Mouse (Mus musculus): ENCODE measurements around the gene Mysm1. TPM values are rescaled to one million over a fixed set of nuclear protein-coding genes. Genes with fewer than 3 reads are reported as not detected.

The Mysm1 gene
- polyA plus RNA-seq, 1 experiment from 2014 or later, result 17.7 TPM

- no peaks in the 10 kb centered on the region for H3K4me1 ChIP-seq
- ATAC-seq (ENCODE audit: extremely low read depth, insufficient number of reproducible peaks, low FRiP score, low TSS enrichment), result no peak
Measured at GRCm38 (mm10) chr4:94928743-94929142, 50.2 kb downstream of the Mysm1 start, which contains the start of gene Eqtn. TSS of gene Eqtn (minus strand) at chr4:94928843.

GRCm38 (mm10) chr4:94901780-94902179 is 77.1 kb downstream of the Mysm1 start:
- no peak for ATAC-seq (ENCODE audit: extremely low read depth, insufficient number of reproducible peaks, low FRiP score, low TSS enrichment)
- no peak overlapping the region for H3K9ac ChIP-seq

More at GRCm38 (mm10) chr4:94928743-94929142, 50.2 kb downstream of the Mysm1 start, which contains the start of gene Eqtn:
- Histone ChIP-seq H3K9me3 (0 out of 2 replicates have a peak, but pooled peaks cover 2% of the 10 kb centered on the region), H3K27ac (replicated peaks) (no peak within 1 kb of the TSS), H3K36me3 (no peaks in the 10 kb centered on the region), H3K4me3 (no peak within 1 kb of the TSS), H3K27me3 (replicated peaks) (no peaks in the 10 kb centered on the region), H3K4me2 (no peak within 1 kb of the TSS), H3K9ac (no peak within 1 kb of the TSS)

GRCm38 (mm10) chr4:94900744-94901143 is 78.2 kb downstream of the Mysm1 start:
- Histone ChIP-seq H3K36me3 (no peaks in the 10 kb centered on the region), H3K4me2 (no peak overlapping the region), H3K27me3 (replicated peaks) (no peaks in the 10 kb centered on the region), H3K4me3 (no peak overlapping the region), H3K4me1 (no peaks in the 10 kb centered on the region), H3K27ac (replicated peaks) (no peak overlapping the region), H3K9me3 (no peaks in the 10 kb centered on the region), H3K9ac (no peak overlapping the region)
- WGBS, result 15% methylated on average over 2 of the region's 2 CpGs
- ATAC-seq (ENCODE audit: extremely low read depth, insufficient number of reproducible peaks, low FRiP score, low TSS enrichment), result no peak

More at GRCm38 (mm10) chr4:94901780-94902179, 77.1 kb downstream of the Mysm1 start:
- Histone ChIP-seq H3K36me3 (no peaks in the 10 kb centered on the region), H3K4me1 (no peaks in the 10 kb centered on the region), H3K4me3 (no peak overlapping the region), H3K4me2 (no peak overlapping the region), H3K27ac (replicated peaks) (no peak overlapping the region), H3K27me3 (replicated peaks) (no peaks in the 10 kb centered on the region), H3K9me3 (no peaks in the 10 kb centered on the region)
- 38% methylated on average over 3 of the region's 3 CpGs for WGBS

Other genes starting within 250 kb of the Mysm1 start
- gene Tek, start 239.8 kb downstream of the Mysm1 start, polyA plus RNA-seq (2015; fragmentation: Nextera tagmentation; extraction: Ambion mirVana), result 44.6 and 49.0 TPM in 2 replicates
- 0.17 TPM in 1 of 2 replicates, not detected in the other for gene Eqtn, start 50.3 kb downstream of the Mysm1 start, polyA plus RNA-seq (2015; fragmentation: Nextera tagmentation; extraction: Ambion mirVana)
- gene Jun, start 73.1 kb upstream of the Mysm1 start, polyA plus RNA-seq (2015; fragmentation: Nextera tagmentation; extraction: Ambion mirVana), result 67.7 and 72.3 TPM in 2 replicates